Mouse (Mus musculus) CH12.LX (cell line): ENCODE data around the gene B3gat3. TPM values are rescaled to one million over a fixed set of nuclear protein-coding genes. Genes with fewer than 3 reads are reported as not detected.

Experiments
- DNase-seq: peaks from one replicate; pipeline ENCODE4 v3.0.0-alpha.2; 2013; ENCODE audit errors: extremely low read depth
- H3K27ac ChIP-seq: 2 replicates; pipeline ENCODE4 v1.5.1; 2012; ENCODE audit warnings: low read depth, mild to moderate bottlenecking, control low read depth, moderate library complexity; ENCODE audit not compliant: insufficient read depth
- H3K27me3 ChIP-seq: replicated peaks from 2 replicates; pipeline ENCODE3; 2012; ENCODE audit warnings: inconsistent platforms
- H3K36me3 ChIP-seq, 2 experiments: replicated peaks in 1 of 2; 2 replicates each; pipeline versions ENCODE3 to v1.6.1; 2012; ENCODE audit warnings: inconsistent platforms in 1 of 2, low read length in 1 of 2, mild to moderate bottlenecking in 1 of 2, mixed read lengths in 1 of 2, moderate library complexity in 1 of 2; ENCODE audit not compliant: control insufficient read depth in 1 of 2, insufficient read depth in 1 of 2
- H3K4me1 ChIP-seq, 2 experiments: 2 replicates each; pipeline ENCODE4 v1.6.1; 2012; ENCODE audit warnings: inconsistent platforms in 1 of 2, moderate library complexity in 1 of 2; ENCODE audit not compliant: insufficient read depth in 2 of 2, control insufficient read depth in 1 of 2
- H3K4me2 ChIP-seq: 2 replicates; pipeline ENCODE4 v1.6.1; 2012; ENCODE audit warnings: low read depth, mild to moderate bottlenecking, control low read depth; ENCODE audit not compliant: poor library complexity, insufficient read depth, severe bottlenecking
- H3K4me3 ChIP-seq, 3 experiments: fragments of 150-350 bp in 1 of 3; sonication (generic) in 1 of 3; replicated peaks in 1 of 3; 2 replicates each; pipeline versions ENCODE3 to v1.5.1; 2011 to 2012; ENCODE audit warnings: low read depth in 2 of 3, low read length in 2 of 3, mild to moderate bottlenecking in 2 of 3, moderate library complexity in 2 of 3, control low read depth in 1 of 3, improper control_type of control experiment in 1 of 3, inconsistent platforms in 1 of 3, mixed read lengths in 1 of 3; ENCODE audit not compliant: poor library complexity in 1 of 3
- H3K79me2 ChIP-seq: replicated peaks from 2 replicates; pipeline ENCODE4 v1.6.1; 2012; ENCODE audit warnings: mild to moderate bottlenecking, moderate library complexity; ENCODE audit not compliant: control insufficient read depth, poor library complexity, insufficient read depth, severe bottlenecking; ENCODE audit errors: extremely low read depth
- H3K9ac ChIP-seq: 2 replicates; pipeline ENCODE4 v1.6.1; 2012; ENCODE audit warnings: low read depth, mild to moderate bottlenecking, control low read depth, moderate library complexity; ENCODE audit not compliant: insufficient read depth
- H3K9me3 ChIP-seq: replicated peaks from 2 replicates; pipeline ENCODE3; 2012; ENCODE audit warnings: low read length, inconsistent platforms, mixed read lengths
- BHLHE40 ChIP-seq: IDR thresholded peaks from 2 replicates; pipeline ENCODE4 v1.6.1; 2011; ENCODE audit warnings: mild to moderate bottlenecking, low read depth, low read length, improper control_type of control experiment
- CHD1 ChIP-seq: IDR thresholded peaks from 2 replicates; pipeline ENCODE4 v1.6.1; 2012; ENCODE audit warnings: low read depth, low read length, improper control_type of control experiment, inconsistent platforms
- CHD2 ChIP-seq: IDR thresholded peaks from 2 replicates; pipeline ENCODE4 v1.6.1; 2011; ENCODE audit warnings: low read length, improper control_type of control experiment
- CTCF ChIP-seq, 2 experiments: IDR thresholded peaks in 1 of 2; conservative IDR thresholded peaks in 1 of 2; 2 replicates each; pipeline ENCODE4 v1.5.1; 2011 to 2012; ENCODE audit warnings: low read depth in 2 of 2, low read length in 2 of 2, improper control_type of control experiment in 1 of 2, inconsistent platforms in 1 of 2, mild to moderate bottlenecking in 1 of 2, moderate library complexity in 1 of 2
- E2F4 ChIP-seq: IDR thresholded peaks from 2 replicates; pipeline ENCODE4 v1.6.1; 2011; ENCODE audit warnings: low read depth, low read length, improper control_type of control experiment; ENCODE audit not compliant: insufficient replicate concordance
- ELF1 ChIP-seq: IDR thresholded peaks from 2 replicates; pipeline ENCODE4 v1.6.1; 2014; ENCODE audit warnings: low read depth, mild to moderate bottlenecking, inconsistent platforms, low read length, improper control_type of control experiment
- EP300 ChIP-seq: IDR thresholded peaks from 2 replicates; pipeline ENCODE4 v1.6.1; 2011; ENCODE audit warnings: low read length, improper control_type of control experiment
- ETS1 ChIP-seq: conservative IDR thresholded peaks from 2 replicates; pipeline ENCODE4 v1.6.1; 2012; ENCODE audit warnings: low read depth, mild to moderate bottlenecking, inconsistent platforms, low read length, improper control_type of control experiment, moderate library complexity
- GABPA ChIP-seq: IDR thresholded peaks from 2 replicates; pipeline ENCODE4 v1.6.1; 2012; ENCODE audit warnings: low read depth, low read length, improper control_type of control experiment, inconsistent platforms; ENCODE audit not compliant: insufficient replicate concordance
- HCFC1 ChIP-seq: IDR thresholded peaks from 2 replicates; pipeline ENCODE4 v1.6.1; 2012; ENCODE audit warnings: low read depth, mild to moderate bottlenecking, inconsistent platforms, low read length, improper control_type of control experiment
- IRF4 ChIP-seq: IDR thresholded peaks from 2 replicates; pipeline ENCODE4 v1.6.1; 2014; ENCODE audit warnings: low read depth, mild to moderate bottlenecking, inconsistent platforms, low read length, improper control_type of control experiment
- JUN ChIP-seq: IDR thresholded peaks from 2 replicates; pipeline ENCODE4 v1.6.1; 2011; ENCODE audit warnings: low read depth, mild to moderate bottlenecking, low read length, improper control_type of control experiment, moderate library complexity; ENCODE audit not compliant: insufficient read depth
- JUND ChIP-seq: conservative IDR thresholded peaks from 2 replicates; pipeline ENCODE4 v1.6.1; 2011; ENCODE audit warnings: low read depth, low read length, improper control_type of control experiment
- KAT2A ChIP-seq: IDR thresholded peaks from 2 replicates; pipeline ENCODE4 v1.6.1; 2012; ENCODE audit warnings: low read length, improper control_type of control experiment, inconsistent platforms; ENCODE audit not compliant: insufficient replicate concordance
- MAFK ChIP-seq: IDR thresholded peaks from 2 replicates; pipeline ENCODE4 v1.6.1; 2011; ENCODE audit warnings: low read length, improper control_type of control experiment; ENCODE audit not compliant: insufficient replicate concordance
- MAX ChIP-seq: IDR thresholded peaks from 2 replicates; pipeline ENCODE4 v1.6.1; 2011; ENCODE audit warnings: low read length, improper control_type of control experiment
- MAZ ChIP-seq: IDR thresholded peaks from 2 replicates; pipeline ENCODE4 v1.6.1; 2012; ENCODE audit warnings: low read depth, mild to moderate bottlenecking, inconsistent platforms, low read length, improper control_type of control experiment, moderate library complexity
- MEF2A ChIP-seq: IDR thresholded peaks from 2 replicates; pipeline ENCODE4 v1.6.1; 2014; ENCODE audit warnings: low read depth, mild to moderate bottlenecking, inconsistent platforms, low read length, improper control_type of control experiment, borderline replicate concordance
- MXI1 ChIP-seq: IDR thresholded peaks from 2 replicates; pipeline ENCODE4 v1.6.1; 2011; ENCODE audit warnings: mild to moderate bottlenecking, low read depth, low read length, improper control_type of control experiment
- MYC ChIP-seq: IDR thresholded peaks from 2 replicates; pipeline ENCODE4 v1.6.1; 2011; ENCODE audit warnings: low read depth, mild to moderate bottlenecking, improper control_type of control experiment, low read length
- NELFE ChIP-seq: IDR thresholded peaks from 2 replicates; pipeline ENCODE4 v1.6.1; 2011; ENCODE audit warnings: low read depth, low read length, improper control_type of control experiment
- NRF1 ChIP-seq: IDR thresholded peaks from 2 replicates; pipeline ENCODE4 v1.6.1; 2014; ENCODE audit warnings: low read depth, mild to moderate bottlenecking, inconsistent platforms, low read length, improper control_type of control experiment, moderate library complexity
- PAX5 ChIP-seq: IDR thresholded peaks from 2 replicates; pipeline ENCODE4 v1.6.1; 2012; ENCODE audit warnings: low read length, inconsistent platforms, mixed read lengths
- POLR2A ChIP-seq: IDR thresholded peaks from 2 replicates; pipeline ENCODE4 v1.6.1; 2011; ENCODE audit warnings: low read depth, mild to moderate bottlenecking, improper control_type of control experiment, low read length
- POLR2AphosphoS2 ChIP-seq: IDR thresholded peaks from 2 replicates; pipeline ENCODE4 v1.6.1; 2011; ENCODE audit warnings: low read depth, low read length, improper control_type of control experiment
- RAD21 ChIP-seq: IDR thresholded peaks from 2 replicates; pipeline ENCODE4 v1.6.1; 2011; ENCODE audit warnings: low read depth, mild to moderate bottlenecking, low read length, improper control_type of control experiment, moderate library complexity
- RCOR1 ChIP-seq: conservative IDR thresholded peaks from 2 replicates; pipeline ENCODE4 v1.6.1; 2012; ENCODE audit warnings: low read depth, mild to moderate bottlenecking, inconsistent platforms, low read length, improper control_type of control experiment
- SIN3A ChIP-seq: IDR thresholded peaks from 2 replicates; pipeline ENCODE4 v1.6.1; 2012; ENCODE audit warnings: low read length, improper control_type of control experiment, inconsistent platforms
- SMC3 ChIP-seq: IDR thresholded peaks from 2 replicates; pipeline ENCODE4 v1.6.1; 2011; ENCODE audit warnings: low read depth, low read length, improper control_type of control experiment
- TBP ChIP-seq: conservative IDR thresholded peaks from 2 replicates; pipeline ENCODE4 v1.6.1; 2011; ENCODE audit warnings: low read depth, low read length, improper control_type of control experiment
- TCF12 ChIP-seq: IDR thresholded peaks from 2 replicates; pipeline ENCODE4 v1.6.1; 2014; ENCODE audit warnings: low read depth, mild to moderate bottlenecking, inconsistent platforms, low read length, improper control_type of control experiment
- UBTF ChIP-seq: IDR thresholded peaks from 2 replicates; pipeline ENCODE4 v1.6.1; 2012; ENCODE audit warnings: low read depth, mild to moderate bottlenecking, inconsistent platforms, low read length, improper control_type of control experiment, moderate library complexity
- USF1 ChIP-seq: IDR thresholded peaks from 2 replicates; pipeline ENCODE4 v1.6.1; 2014; ENCODE audit warnings: low read depth, mild to moderate bottlenecking, inconsistent platforms, low read length, improper control_type of control experiment
- USF2 ChIP-seq: conservative IDR thresholded peaks from 2 replicates; pipeline ENCODE4 v1.6.1; 2011; ENCODE audit warnings: low read depth, low read length, improper control_type of control experiment
- ZC3H11A ChIP-seq: IDR thresholded peaks from 2 replicates; pipeline ENCODE4 v1.6.1; 2012; ENCODE audit warnings: low read depth, mild to moderate bottlenecking, inconsistent platforms, low read length, improper control_type of control experiment
- ZKSCAN1 ChIP-seq: IDR thresholded peaks from 2 replicates; pipeline ENCODE4 v1.6.1; 2012; ENCODE audit warnings: low read depth, inconsistent platforms, low read length, improper control_type of control experiment, borderline replicate concordance
- ZMIZ1 ChIP-seq: IDR thresholded peaks from 2 replicates; pipeline ENCODE4 v1.6.1; 2012; ENCODE audit warnings: low read depth, mild to moderate bottlenecking, inconsistent platforms, low read length, improper control_type of control experiment
- ZNF384 ChIP-seq: IDR thresholded peaks from 2 replicates; pipeline ENCODE4 v1.6.1; 2012; ENCODE audit warnings: low read depth, low read length, improper control_type of control experiment, inconsistent platforms
- dilution Hi-C: fragments of 300-500 bp; cut with MboI; formaldehyde crosslinking; loops from 2 replicates; pipeline ENCODE4 v1.14.3; 2020; ENCODE audit warnings: low sequenced_read_pairs; ENCODE audit not compliant: extremely low pct_unique_long_range_greater_than_20kb, extremely low pct_ligation_motif_present
- in situ Hi-C: fragments of 300-500 bp; cut with MboI; formaldehyde crosslinking; loops from 3 replicates; pipeline ENCODE4 v1.14.3; 2019; ENCODE audit warnings: low sequenced_read_pairs, low pct_ligation_motif_present, low pct_unique_long_range_greater_than_20kb, mixed read lengths
- polyA plus RNA-seq: library from polyadenylated mRNA; unstranded; fragments of >175 nt; gene quantifications from 2 replicates; pipeline ENCODE4 v1.2.1, GENCODE M21; 2012; ENCODE audit warnings: low read depth; ENCODE audit not compliant: insufficient read length
- total RNA-seq, 2 experiments: library from RNA; depleted of rRNA; stranded (reverse); fragments of 300-350 nt in 1 of 2; fragments of >200 nt in 1 of 2; gene quantifications; 2 replicates each; pipeline ENCODE4 v1.2.3; 2012 to 2014

The B3gat3 gene
- total and polyA plus RNA-seq, 3 experiments: 17.8 to 54.8 (median 33.0) TPM

DNA sequence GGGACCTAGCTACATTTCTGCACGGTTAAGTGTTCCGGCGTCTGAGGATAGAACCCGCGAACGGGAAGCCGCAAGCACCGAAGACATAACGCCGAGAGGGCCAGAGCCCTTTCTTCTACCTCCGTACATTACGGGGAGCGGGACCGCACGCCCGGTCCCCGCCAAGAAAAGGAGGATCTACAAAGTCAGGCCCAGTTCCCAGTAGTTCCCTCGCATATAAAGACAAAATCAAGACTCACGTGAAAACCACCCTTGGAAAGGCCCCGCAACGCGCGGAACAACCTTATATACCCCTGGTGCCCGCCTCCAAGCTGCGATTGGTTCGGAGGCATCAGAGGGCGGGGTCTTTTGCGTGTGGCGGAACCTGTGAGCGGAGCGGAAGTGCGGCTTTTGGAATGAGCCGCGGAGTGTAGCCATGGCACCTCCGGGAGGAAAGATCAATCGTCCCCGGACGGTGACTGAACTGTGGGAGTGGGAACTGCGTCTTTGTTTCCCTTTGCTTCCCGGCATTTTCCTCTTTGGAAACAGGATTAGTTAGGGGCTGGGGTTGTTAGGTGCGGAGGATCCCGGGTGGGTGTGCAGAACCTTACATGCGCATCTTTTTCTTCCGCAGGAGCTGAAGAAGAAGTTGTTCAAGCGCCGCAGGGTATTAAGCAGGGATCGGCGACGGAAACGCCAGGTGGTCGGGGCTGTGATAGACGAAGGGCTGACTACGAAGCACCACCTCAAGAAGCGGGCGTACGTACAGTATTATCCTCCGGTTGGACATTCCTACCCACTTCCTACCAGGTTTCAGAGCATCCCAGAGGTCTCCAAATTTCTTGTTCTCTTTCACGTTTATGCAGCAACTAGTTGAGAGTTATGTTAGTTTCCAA lies 31.4 kb upstream of the B3gat3 start, which contains the start of the genes 1810009A15Rik and Gm49416:
Gene 1810009A15Rik (plus strand): TSS at position 343 of the 875 bp plus-strand sequence.
Gene Gm49416 (plus strand): TSS at position 416 of the 875 bp plus-strand sequence.
- Histone ChIP-seq H3K36me3 (peaks cover 14 to 22% of the 10 kb centered on the region in 2 experiments), H3K79me2 (peaks cover 35% of the 10 kb centered on the region), H3K27ac (peak within 1 kb of the TSS; percentile 50; the same call in 1 of the 2 replicates), H3K27me3 (no peaks in the 10 kb centered on the region), H3K4me3 (peak within 1 kb of the TSS; percentile 72 to 81 (median 77)), H3K4me2 (peak within 1 kb of the TSS; percentile 66), H3K4me1 (peaks cover 0 to 30% of the 10 kb centered on the region in 2 experiments; a peak in 2 of 4 replicates), H3K9ac (peak within 1 kb of the TSS; percentile 95), H3K9me3 (no peaks in the 10 kb centered on the region)
- in situ Hi-C loops: no loop called here
- DNase-seq: peak; percentile 97
- dilution Hi-C loops: no loop called here
- TF ChIP-seq PAX5 (no peak), RCOR1 (no peak; the same call in 1 of the 2 replicates), MAFK (no peak), MYC (peak; percentile 74; the same call in 1 of the 2 replicates), TCF12 (peak; percentile 93), POLR2AphosphoS2 (peak; percentile 96), KAT2A (peak; percentile 67; the same call in 1 of the 2 replicates), JUND (no peak), HCFC1 (peak; percentile 81), ELF1 (peak; percentile 91), IRF4 (no peak), USF2 (no peak), SMC3 (no peak), EP300 (no peak), ZNF384 (no peak), BHLHE40 (peak; percentile 90), MEF2A (peak; percentile 63), CTCF (conservative IDR thresholded peaks at IDR 0.05 in 1 of 2, IDR thresholded peaks at IDR 0.05 in 1 of 2; ENCODE audit: low read depth in 2 of 2, low read length in 2 of 2) (no peak), MXI1 (peak; percentile 89), JUN (no peak), ZKSCAN1 (no peak), ETS1 (0 out of 2 replicates have a peak, but pooled peaks have one; percentile 30), NELFE (peak; percentile 99), UBTF (no peak), GABPA (no peak), CHD2 (no peak), USF1 (no peak), MAZ (peak; percentile 14; the same call in 1 of the 2 replicates), ZMIZ1 (peak; percentile 97), MAX (peak; percentile 82), ZC3H11A (no peak), E2F4 (peak; percentile 52; the same call in 1 of the 2 replicates), CHD1 (no peak; the same call in 1 of the 2 replicates), POLR2A (peak; percentile 99), NRF1 (peak; percentile 42), TBP (peak; percentile 98), RAD21 (no peak), SIN3A (peak; percentile 95)
